Mouse (Mus musculus) CD8-positive naive resting alpha-beta T cell, adult 2 months (primary cell): Measurements from ENCODE around the gene Tgif2.
A peak's percentile ranks its signal among the peaks of the same experiment; 100 is the strongest.
"Not testable (repeated sequence)": the region's sequence is repeated elsewhere in the genome, so short reads cannot be mapped to it uniquely, and the experiment has no call there.

Source experiments
- DNase-seq, 2 experiments: peaks; one replicate each; pipeline ENCODE4 v3.0.0; 2022; ENCODE audit warnings: low read depth in 2 of 2, low spot score in 2 of 2

Tgif2 gene

GRCm38 (mm10) chr2:156842711-156843110 lies 2.9 kb downstream of the Tgif2 start:
- no peak for DNase-seq

- DNase-seq = no peak
Observed at GRCm38 (mm10) chr2:156843331-156843730, 3.5 kb downstream of the Tgif2 start.

GRCm38 (mm10) chr2:156844715-156845114 lies 4.9 kb downstream of the Tgif2 start:
- DNase-seq = no peak

DNA sequence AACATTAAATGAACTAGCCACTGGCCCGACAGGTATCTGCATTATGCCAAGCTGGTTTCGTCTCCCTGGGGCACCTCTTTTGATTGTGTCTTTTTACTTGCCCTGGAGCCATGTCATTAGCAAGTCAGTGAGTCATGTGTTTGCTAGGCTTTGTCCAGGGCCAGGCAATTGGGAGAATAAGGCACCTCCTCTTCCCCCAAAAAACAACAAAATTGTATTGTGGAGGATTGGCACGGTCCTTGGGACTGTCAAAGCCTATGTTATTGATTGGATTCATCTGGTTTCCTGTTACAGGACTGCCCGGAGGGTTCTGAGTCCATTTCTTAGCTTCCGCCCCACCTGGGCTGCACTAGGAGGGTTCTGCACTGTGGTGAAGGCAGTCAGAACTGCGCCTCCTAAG lies 7.8 kb downstream of the Tgif2 start:
- DNase-seq = no peak

- DNase-seq = no peak
Observed at GRCm38 (mm10) chr2:156848526-156849182, 8.8 kb downstream of the Tgif2 start.

DNA sequence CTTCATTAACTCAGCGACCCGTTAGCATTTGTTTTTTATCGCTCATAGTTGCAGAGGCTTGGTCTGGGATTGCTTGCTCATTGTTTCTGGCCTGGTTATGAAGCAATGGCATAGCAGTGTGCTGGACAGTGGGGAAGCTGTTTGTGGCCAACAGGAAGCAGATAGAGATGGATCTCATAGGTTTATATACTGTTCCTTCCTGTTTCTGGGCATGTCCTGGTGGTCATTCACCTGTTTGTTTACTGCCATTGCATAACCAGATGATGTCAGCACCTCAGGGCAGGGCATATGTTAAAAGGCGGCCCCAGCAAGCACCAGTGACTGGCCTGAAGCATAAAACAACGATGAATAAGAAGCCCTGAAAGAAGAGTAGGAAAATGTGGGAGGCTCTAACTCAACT lies 10.7 kb downstream of the Tgif2 start:
- no peak for DNase-seq

DNA sequence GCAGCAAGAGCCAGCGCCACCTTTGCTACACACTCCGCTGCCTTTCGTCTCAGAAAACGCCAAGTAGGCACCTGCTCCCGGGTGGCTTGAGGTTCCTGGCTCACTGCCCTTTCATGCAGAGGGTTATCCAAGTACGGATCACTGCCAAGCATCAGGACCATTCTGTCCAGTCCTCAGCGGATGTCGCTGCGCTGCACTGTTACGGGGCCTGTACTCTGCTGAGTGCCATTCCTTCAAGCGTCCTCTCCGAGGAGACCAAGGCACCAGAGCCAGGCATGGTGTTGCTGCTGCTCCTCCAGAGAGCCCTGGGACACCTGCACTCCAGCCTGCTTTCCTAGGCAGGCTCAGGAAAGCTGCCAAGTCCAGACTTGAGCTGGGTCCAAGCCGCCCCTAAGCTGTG lies 13.8 kb downstream of the Tgif2 start:
- not testable (repeated sequence) for DNase-seq

DNA sequence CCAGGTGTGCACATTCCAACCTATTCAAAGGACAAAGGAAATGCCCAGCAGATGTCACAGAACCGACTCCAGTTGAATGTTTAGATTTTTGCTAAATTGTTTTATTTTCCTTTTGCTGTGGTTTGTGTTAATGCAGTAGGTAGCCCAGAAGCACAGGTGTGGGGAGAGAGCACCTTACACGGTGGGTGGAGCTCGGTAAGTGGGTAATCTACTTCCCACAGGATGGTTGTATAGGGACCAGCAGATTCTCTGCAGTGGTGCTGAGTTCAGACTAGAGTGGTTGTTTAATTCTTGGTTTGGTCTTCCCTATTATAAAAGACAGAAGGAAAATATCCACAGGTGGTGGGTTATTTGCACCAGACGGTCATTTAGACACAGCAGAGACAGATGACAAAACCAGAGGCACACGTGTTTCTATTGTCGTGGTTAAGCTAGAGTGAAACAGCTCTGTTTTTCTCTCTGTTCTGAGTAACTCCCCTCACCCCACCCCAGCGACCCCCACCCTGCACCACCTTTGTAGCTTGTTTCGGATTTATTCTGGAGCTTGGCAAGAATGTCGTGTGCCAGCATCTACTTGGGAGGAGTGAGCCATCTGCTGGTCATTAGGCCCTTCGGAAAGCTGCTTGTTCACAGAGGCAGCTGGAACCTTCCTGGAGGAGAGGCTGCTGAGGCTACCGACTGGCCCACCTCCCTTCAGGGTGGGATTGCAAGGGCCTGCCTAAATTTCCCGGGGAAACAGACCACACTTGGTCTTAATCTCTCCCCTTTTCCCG lies 14.4 kb downstream of the Tgif2 start:
- not testable (repeated sequence) for DNase-seq

DNA sequence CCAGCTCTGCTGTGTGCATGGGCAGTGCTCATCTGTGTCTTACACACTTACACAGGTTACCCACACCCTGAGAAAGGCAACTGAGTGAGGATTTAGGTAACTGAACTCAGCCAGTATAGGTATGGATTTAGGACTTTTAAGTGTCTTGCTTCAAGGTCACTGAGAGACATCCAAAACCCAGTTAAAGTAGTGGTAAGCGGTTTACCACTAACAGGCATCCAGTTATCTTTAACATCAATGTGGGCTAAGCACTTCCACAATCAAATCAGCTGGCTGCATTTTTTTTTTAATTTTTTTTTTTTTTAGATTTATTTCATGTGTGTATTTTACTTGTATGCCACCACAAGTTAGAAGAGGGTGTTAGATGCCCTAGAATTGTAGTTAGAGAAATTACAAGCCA lies 16.5 kb downstream of the Tgif2 start:
- no peak for DNase-seq

GRCm38 (mm10) chr2:156857385-156857791 lies 17.6 kb downstream of the Tgif2 start:
- no peak for DNase-seq

DNA sequence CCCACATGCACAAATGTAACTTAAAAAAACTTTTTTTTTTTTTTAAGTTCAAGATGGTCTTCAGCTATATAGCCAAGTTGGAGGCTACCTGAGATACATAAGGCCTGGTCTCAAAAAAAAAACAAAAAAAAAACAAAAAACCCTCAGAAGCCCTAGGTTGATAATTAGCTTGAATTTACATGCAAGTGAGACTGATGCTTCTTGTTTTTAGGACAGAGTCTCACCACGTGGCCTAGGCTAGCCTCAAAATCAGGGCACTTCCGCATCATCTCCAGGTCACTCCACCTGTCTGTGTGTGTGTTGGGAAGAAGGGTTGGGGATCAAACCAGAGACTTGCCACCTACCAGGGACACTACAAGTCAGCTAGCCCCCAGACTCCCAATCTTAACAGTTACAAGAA lies 18.0 kb downstream of the Tgif2 start, which contains the start of gene 4930518I15Rik:
Gene 4930518I15Rik, minus strand, starts transcription at position 112 of the 400 bp plus-strand sequence.
- no peak for DNase-seq

- DNase-seq = no peak
Observed at GRCm38 (mm10) chr2:156858671-156859070, 18.9 kb downstream of the Tgif2 start.

DNA sequence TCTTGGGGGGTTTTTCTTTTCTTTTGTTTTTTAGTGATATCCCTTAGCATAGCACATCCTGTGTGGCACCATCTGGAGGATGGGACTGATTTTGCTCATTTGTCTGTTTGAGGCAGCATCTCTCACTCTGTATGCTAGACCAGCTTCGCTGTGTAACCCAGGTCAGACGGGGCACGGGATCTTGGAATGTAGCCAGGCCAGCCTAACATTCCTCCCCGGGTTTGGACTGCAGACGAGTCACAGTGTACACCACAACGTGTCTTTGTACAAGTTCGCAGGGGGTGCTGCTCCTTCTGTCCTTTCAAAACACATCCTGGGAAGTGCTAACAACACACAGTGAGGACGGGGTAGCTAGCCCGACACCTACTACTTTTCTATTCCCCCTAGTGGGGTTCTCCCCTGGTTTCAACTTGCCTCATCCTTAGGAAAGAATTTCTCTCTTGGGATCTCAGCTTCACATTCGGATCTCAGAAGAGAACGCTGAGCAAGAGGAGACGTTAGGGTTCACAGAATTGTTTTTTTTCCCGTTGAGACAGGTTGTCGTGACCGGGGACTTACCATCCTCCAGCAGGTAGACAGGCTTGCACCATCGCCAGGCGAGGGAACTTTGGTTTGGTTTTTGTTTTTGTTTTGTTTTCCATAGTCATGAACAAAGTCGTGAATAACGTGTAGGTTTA lies 22.4 kb downstream of the Tgif2 start:
- DNase-seq = peak in 1 of 2 experiments; percentile 35

GRCm38 (mm10) chr2:156862772-156863486 lies 23.1 kb downstream of the Tgif2 start, which contains the start of gene Rab5if:
Gene Rab5if (plus strand): TSS chr2:156863128.
- peak; percentile 96 to 98 for DNase-seq

GRCm38 (mm10) chr2:156863487-156864160 lies 23.8 kb downstream of the Tgif2 start:
- peak in 1 of 2 experiments; percentile 57 for DNase-seq

- no peak for DNase-seq
Observed at GRCm38 (mm10) chr2:156864481-156864880, 24.7 kb downstream of the Tgif2 start.

GRCm38 (mm10) chr2:156868994-156869393 lies 29.2 kb downstream of the Tgif2 start:
- DNase-seq = no peak

DNA sequence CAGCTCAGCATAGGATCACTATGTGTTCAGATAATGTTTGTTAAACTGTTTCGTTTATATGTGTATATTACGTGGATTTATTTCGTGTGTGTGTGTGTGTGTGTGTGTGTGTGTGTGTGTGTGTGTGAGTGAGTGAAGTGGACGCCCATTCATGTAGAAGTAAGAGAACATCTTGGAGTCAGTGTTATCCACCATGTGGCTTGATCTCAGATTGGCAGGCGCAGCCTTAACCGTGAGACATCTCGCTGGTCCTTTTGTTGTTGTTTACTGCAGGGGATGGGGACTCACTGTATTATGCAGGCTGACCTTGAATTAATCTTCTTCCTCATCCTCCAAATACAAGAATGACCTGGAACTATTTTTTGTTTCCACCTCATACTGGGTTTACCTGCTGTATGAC lies 29.7 kb downstream of the Tgif2 start:
- DNase-seq = no peak

DNA sequence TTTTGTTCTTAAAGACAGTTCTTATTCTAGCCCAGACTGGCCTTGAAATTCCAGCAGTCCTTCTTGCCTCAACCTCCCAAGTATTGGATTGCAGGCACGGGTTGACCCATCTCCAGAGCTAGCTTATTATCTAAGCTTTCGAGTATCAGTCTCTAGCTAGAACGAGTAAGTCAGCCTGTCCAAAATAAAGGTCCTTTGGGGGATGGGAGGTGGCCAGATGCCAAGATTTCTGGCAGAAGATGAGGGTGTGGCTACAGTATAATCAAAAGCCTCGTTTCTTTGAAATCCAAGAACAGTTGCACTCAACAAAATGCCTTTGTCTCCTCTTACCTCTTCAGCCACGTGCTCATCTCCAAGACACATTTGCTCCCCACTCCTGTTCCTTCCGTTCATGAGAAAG lies 30.7 kb downstream of the Tgif2 start:
- DNase-seq = no peak

GRCm38 (mm10) chr2:156873629-156874028 lies 33.8 kb downstream of the Tgif2 start:
- DNase-seq = peak; percentile 50 to 67
